Mouse (Mus musculus) cortical plate, adult 2 months (tissue): ENCODE results near the gene Nln.

Experiments
- CTCF ChIP-seq: fragments of 200-500 bp; IDR thresholded peaks from 2 replicates; pipeline ENCODE4 v1.5.1; 2011; ENCODE audit warnings: mild to moderate bottlenecking, control low read depth, low read length; ENCODE audit not compliant: insufficient read depth; ENCODE audit errors: extremely low read depth
- POLR2A ChIP-seq: fragments of 200-500 bp; IDR thresholded peaks from 2 replicates; pipeline ENCODE4 v1.6.1; 2011; ENCODE audit warnings: mild to moderate bottlenecking, low read length, control low read depth; ENCODE audit not compliant: insufficient read depth; ENCODE audit errors: extremely low read depth

DNA sequence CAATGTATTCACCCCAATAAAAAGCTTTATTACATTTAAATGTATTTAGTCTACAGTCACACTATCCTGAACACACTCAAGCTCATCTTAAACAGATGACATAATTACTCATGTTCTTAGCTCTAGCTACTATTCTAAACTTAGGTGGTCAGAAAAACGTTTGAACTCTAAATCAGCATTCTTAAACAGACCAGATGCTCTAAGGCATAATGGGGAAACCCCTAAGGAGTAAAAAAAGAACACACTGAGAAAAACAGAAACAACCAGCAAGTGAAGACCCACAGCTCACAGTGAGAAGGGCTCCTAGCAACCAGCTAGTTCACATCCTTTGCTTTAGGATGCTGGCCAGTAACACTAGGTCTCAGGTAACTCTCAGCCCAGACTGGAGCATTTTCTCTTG, 17.7 kb downstream of the Nln start:
- TF ChIP-seq CTCF (no peak), POLR2A (no peak)
